Mouse (Mus musculus) Patski (cell line): ENCODE data around the gene Scd4. TPM values are rescaled to one million over a fixed set of nuclear protein-coding genes. Genes with fewer than 3 reads are reported as not detected.
"Not testable (repeated sequence)": the region's sequence is repeated elsewhere in the genome, so short reads cannot be mapped to it uniquely, and the experiment has no call there.

Experiments used
- ATAC-seq: fragments of 100-300 bp; one replicate; pipeline ENCODE4 v1.8.0; 2021
- CTCF ChIA-PET: fragments of 350-600 bp; sonication (Branson Sonifier 250); formaldehyde crosslinking; loops from one replicate; lab custom pipeline; 2022; ENCODE audit warnings: inconsistent platforms; lab: Charles Lee
- POLR2A ChIA-PET: fragments of 350-600 bp; sonication (Branson Sonifier 250); formaldehyde crosslinking; loops from one replicate; lab custom pipeline; 2022; ENCODE audit warnings: antibody characterized with exemption, inconsistent platforms; lab: Charles Lee
- DNase-seq: peaks from one replicate; pipeline ENCODE4 v3.0.0-alpha.2; 2011; ENCODE audit warnings: low read depth, low spot score
- H3K27me3 ChIP-seq: fragments of 371-371 bp; one replicate; pipeline ENCODE4 v1.5.1; 2021
- CTCF ChIP-seq: fragments of 100-300 bp; IDR thresholded peaks from one replicate; pipeline ENCODE4 v1.5.1; 2021
- in situ Hi-C: fragments of 300-500 bp; cut with MboI; formaldehyde crosslinking; loops from 3 replicates; pipeline ENCODE4 v1.11.1; 2018; ENCODE audit warnings: low pct_unique_long_range_greater_than_20kb, mixed read lengths
- polyA plus RNA-seq: library from polyadenylated mRNA; unstranded; gene quantifications from one replicate; pipeline ENCODE4 v1.2.3, GENCODE M21; 2021

Scd4 gene
- polyA plus RNA-seq, 1 experiment from 2014 or later = 0.09 TPM

DNA sequence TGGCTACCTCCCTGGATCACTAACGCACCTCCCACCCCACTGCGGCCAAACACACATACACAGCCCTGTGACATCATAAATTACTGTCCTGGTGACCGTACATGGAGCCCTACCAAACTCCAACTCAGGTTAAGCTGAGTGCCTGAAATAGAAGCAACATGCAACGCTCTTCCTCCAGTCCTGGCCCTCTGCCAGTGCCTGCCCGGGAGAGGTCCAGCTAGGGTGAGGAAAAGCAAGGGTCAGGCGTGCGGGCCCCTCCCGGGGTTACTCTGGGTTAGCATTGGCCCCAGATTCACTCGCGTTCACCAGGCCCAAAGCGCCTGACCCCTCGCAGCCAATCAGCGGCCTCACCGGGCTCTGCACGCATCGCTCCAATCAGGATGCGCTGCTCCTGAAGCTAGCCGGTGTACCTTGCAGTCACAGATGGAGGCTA is 18.5 kb upstream of the Scd4 start:
- ChIA-PET POLR2A (interaction anchor here (0.9 to 1.0 kb wide), 2 partner anchors 9 to 42 kb away, joined by 3 to 4 read pairs; no protein-coding TSS in a partner anchor), CTCF (interaction anchor here (0.9 to 1.6 kb wide), 3 partner anchors 8 to 105 kb away, joined by 3 read pairs; no protein-coding TSS in a partner anchor)
- DNase-seq (no peak), ATAC-seq (peak; percentile 90)
- no peak for TF ChIP-seq CTCF
- peaks cover 4% of the 10 kb centered on the region for H3K27me3 ChIP-seq
- in situ Hi-C loops = no loop called here

DNA sequence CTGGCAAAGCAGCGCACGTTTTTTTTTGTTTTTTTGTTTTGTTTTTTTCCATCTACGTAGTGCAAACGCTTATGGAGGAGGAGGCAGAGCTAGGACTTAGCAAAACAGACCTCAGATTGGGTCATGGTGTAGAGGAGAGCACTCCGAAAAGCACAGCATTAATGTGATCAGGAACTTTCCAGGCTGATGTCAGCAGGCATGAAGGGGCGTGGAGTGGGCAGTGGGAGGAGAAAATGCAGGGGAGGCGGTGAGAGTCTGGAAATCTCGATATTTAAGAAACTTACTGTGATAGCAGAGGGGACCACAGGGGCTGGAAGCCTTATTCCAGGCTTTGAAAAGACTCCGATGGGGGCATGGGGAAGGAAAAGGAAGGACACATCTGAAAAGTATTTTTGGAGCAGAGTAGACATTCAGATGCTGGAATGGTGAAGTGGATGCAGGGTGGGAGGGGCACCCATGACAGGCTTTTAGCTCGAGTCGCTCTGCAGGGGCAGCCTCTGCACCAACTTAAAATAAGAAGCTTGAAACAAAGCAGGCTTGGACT is 17.9 kb upstream of the Scd4 start:
- peak; percentile 65 for ATAC-seq
- ChIA-PET POLR2A (interaction anchor here (0.9 kb wide), 1 partner anchor 9 kb away, joined by 4 read pairs; no protein-coding TSS in a partner anchor), CTCF (interaction anchor here (0.7 to 1.6 kb wide), 4 partner anchors 9 to 104 kb away, joined by 3 read pairs; no protein-coding TSS in a partner anchor)
- DNase-seq = no peak
- in situ Hi-C loops = no loop called here
- peaks cover 4% of the 10 kb centered on the region for H3K27me3 ChIP-seq
- TF ChIP-seq CTCF = no peak

DNA sequence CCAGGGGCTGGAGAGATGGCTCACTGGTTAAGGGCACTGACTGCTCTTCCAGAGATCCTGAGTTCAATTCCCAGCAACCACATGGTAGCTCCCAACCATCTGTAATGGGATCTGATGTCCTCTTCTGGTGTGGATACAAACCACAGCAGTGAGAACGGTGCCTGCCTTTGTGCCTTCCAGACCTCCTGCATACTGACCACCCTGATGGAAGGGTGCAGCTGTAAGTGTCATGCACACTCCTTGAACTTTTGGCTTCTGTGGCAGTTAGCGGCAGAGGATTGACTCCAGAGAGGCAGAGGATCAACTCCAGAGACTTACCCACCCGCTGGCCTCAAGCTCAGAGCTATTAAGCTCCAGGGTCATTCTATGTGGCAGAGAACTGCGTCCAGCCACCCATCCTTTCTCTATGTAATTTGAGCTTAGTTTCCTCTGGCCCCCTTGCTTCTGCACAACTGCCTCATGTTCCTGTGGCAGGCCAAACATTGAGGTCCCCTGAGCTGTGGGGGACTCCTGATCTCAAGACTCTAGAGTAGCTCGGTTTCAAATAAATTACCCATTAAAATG is 16.1 kb upstream of the Scd4 start:
- DNase-seq (no peak), ATAC-seq (no peak)
- ChIA-PET CTCF (no interaction called here), POLR2A (interaction anchor here (1.0 kb wide), 1 partner anchor 15 kb away, joined by 4 read pairs; no protein-coding TSS in a partner anchor)
- in situ Hi-C loops = no loop called here
- no peak for TF ChIP-seq CTCF
- H3K27me3 ChIP-seq = peaks cover 4% of the 10 kb centered on the region

DNA sequence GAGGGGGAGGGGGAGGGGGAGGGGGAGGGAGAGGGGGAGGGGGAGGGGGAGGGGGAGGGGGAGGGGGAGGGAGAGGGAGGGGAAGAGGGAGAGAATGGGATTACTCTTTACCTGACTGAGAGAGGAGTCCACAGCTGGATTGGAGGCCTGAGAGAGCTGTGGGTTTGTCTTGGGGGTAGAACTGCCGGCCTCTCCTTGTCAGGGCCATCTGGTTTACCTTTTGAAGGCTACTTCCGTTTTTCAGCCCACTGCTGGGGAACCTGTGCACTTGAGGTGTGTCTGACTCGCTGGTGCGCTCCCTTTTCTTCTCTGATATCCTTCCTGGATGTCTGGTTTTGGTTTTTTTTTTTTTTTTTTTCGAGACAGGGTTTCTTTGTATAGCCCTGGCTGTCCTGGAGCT is 15.5 kb upstream of the Scd4 start:
- TF ChIP-seq CTCF = no peak
- ChIA-PET CTCF (no interaction called here), POLR2A (interaction anchor here (1.0 kb wide), 1 partner anchor 15 kb away, joined by 4 read pairs; no protein-coding TSS in a partner anchor)
- in situ Hi-C loops = no loop called here
- peaks cover 4% of the 10 kb centered on the region for H3K27me3 ChIP-seq
- ATAC-seq = no peak
- DNase-seq = no peak

DNA sequence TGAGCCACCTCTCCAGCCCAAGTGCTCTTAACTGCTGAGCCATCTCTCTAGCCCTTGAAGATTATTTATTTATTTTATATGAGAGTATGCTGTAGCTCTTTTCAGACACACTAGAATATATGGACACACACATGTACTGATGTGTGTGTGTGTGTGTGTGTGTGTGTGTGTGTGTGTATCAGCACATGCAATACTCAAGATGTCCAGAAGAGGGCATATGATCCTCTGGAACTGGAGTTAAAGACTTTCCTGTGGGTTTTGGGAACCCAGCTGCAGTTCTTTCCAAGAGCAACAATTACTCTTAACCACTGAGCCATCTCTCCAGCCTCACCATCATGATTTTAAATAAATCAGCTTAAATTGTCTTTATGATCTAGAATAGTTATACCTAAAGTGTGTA is 14.3 kb upstream of the Scd4 start:
- in situ Hi-C loops = no loop called here
- no peak for DNase-seq
- CTCF ChIA-PET = no interaction called here
- POLR2A ChIA-PET = no interaction called here
- ATAC-seq = no peak
- TF ChIP-seq CTCF = peak; percentile 20
- peaks cover 4% of the 10 kb centered on the region for H3K27me3 ChIP-seq

DNA sequence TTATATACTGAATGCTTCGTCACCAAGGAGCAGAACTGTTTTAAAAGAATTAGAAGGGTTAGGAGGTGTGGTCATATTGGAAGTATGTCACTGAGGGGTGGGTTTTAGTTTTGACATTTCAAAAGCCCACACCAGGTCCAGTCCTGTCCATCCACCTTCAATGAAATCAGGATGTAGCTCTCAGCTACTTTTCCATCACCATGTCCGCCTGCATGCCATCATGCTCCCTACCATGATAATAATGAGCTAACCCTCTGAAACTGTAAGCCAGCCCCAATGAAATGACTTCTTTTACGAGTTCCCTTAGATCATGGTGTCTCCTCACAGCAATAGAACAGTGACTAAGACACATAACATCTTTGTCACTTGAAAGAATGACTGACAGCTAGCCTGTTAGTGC is 12.6 kb upstream of the Scd4 start:
- ATAC-seq (no peak), DNase-seq (no peak)
- peaks cover 4% of the 10 kb centered on the region for H3K27me3 ChIP-seq
- ChIA-PET CTCF (interaction anchor here (1.2 kb wide), 1 partner anchor 12 kb away, joined by 3 read pairs; no protein-coding TSS in a partner anchor), POLR2A (no interaction called here)
- in situ Hi-C loops = no loop called here
- no peak for TF ChIP-seq CTCF

DNA sequence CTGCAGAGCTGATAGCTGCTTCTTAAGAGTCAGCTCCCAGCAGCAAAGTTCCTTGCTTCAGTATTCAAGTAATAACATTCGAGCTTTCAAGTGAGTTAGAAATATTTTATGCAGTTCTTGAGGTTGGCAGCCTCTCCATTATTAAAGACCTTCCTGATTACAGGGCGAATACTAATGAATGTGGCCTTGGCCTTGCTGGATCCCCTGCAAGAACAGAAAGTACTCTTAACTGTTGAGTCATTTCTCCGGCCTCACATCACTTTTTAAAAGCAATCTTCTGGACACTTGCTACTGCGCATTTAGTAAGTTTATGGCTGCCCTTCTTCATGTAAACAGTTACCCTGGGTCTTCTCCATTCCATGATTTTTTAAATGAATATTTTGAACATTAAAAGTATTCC is 11.7 kb upstream of the Scd4 start:
- in situ Hi-C loops = no loop called here
- no peak for TF ChIP-seq CTCF
- DNase-seq (no peak), ATAC-seq (no peak)
- ChIA-PET CTCF (interaction anchor here (1.2 to 1.4 kb wide), 3 partner anchors 10 to 16 kb away, joined by 3 to 5 read pairs (median 3); no protein-coding TSS in a partner anchor), POLR2A (no interaction called here)
- H3K27me3 ChIP-seq = peaks cover under 1% of the 10 kb centered on the region

DNA sequence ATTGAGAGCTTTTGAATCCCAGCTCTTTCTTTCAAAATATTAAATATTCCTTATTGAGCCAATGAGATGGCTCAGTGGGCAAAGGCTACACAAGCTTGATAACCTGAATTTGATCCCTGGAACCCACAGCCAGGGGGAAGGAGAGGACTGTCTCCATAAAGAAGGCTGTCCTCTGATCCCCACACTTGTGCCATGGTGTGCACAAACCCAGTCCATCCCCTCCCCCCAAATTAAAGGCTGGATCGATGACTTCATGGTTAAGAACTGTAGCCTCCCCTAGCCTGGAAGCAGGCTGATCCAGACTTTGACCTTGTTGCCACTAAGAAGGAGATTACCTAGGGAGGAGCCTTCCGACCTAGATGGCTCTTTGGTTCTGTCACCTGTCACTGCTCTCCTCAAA is 11.3 kb upstream of the Scd4 start:
- ChIA-PET CTCF (interaction anchor here (1.2 to 1.4 kb wide), 3 partner anchors 10 to 17 kb away, joined by 3 to 5 read pairs (median 3); no protein-coding TSS in a partner anchor), POLR2A (no interaction called here)
- no peak for TF ChIP-seq CTCF

DNA sequence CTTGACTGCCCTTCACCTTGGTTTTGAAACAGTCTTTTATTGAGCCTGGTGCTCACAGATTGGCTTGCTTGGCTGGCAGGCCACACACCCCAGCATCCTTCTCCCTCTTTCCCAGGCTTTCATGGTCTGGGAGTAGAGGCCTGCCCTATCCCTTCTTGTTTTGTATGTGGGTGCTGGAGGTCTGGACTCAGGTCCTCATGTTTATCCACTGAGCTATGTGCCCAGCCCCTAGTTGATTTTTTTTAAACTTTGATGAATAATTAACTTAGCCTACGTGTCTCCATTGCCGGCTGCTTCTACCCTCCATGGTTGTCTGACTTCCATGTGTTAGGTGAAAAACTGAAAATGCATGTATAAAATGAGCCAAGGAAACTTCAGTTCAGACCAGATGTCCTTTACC is 3.3 kb upstream of the Scd4 start:
- ChIA-PET POLR2A (no interaction called here), CTCF (no interaction called here)
- DNase-seq (no peak), ATAC-seq (no peak)
- in situ Hi-C loops = no loop called here
- H3K27me3 ChIP-seq = no peaks in the 10 kb centered on the region
- no peak for TF ChIP-seq CTCF

More for the DNA sequence above, 11.3 kb upstream of the Scd4 start:
- in situ Hi-C loops = no loop called here
- ATAC-seq (no peak), DNase-seq (no peak)
- no peaks in the 10 kb centered on the region for H3K27me3 ChIP-seq

DNA sequence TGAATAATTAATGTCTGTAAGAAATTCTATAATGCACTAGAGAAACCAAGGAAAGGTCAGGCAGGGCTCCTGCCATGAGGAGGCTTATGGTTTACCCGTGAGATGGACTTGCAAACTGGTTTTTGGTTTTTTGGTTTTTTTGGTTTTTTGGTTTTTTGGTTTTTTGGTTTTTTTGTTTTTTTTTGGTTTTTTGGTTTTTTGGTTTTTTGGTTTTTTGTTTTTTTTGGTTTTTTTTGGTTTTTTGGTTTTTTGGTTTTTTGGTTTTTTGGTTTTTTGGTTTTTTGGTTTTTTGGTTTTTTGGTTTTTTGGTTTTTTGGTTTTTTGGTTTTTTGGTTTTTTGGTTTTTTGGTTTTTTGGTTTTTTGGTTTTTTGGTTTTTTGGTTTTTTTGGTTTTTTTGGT is 1.8 kb upstream of the Scd4 start:
- ATAC-seq, POLR2A ChIA-PET, H3K27me3 ChIP-seq, DNase-seq, in situ Hi-C loops: not testable (repeated sequence)
- CTCF ChIA-PET = interaction anchor here (1.0 to 1.3 kb wide), 2 partner anchors 10 to 16 kb away, joined by 3 read pairs; no protein-coding TSS in a partner anchor

DNA sequence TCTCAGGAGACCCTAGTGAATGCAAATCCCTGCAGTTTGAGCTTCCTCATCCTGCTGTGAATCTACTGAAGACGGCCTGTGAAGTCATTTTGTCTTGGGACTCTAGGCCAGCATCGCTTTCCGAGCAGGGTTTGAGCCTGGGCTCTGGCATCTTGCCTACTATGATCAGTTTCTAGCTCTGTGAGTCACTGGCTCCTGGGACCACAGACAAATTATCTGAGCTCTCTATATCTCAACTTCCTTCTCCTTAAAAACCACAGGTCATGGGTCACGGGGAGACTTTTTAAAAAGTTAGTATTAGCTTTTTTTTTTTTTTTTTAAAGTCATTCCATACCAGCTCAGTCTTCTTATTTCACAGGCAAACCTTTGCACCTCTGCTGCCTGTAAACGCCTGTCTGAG is 981 bp upstream of the Scd4 start:
- in situ Hi-C loops = no loop called here
- ChIA-PET POLR2A (interaction anchor here (0.7 kb wide), 2 partner anchors 15 to 37 kb away, joined by 4 to 6 read pairs; no protein-coding TSS in a partner anchor), CTCF (interaction anchor here (0.7 to 1.3 kb wide), 3 partner anchors 11 to 37 kb away, joined by 3 read pairs; no protein-coding TSS in a partner anchor)
- peak; percentile 67 for DNase-seq
- no peak for ATAC-seq
- H3K27me3 ChIP-seq = no peaks in the 10 kb centered on the region
- no peak for TF ChIP-seq CTCF
